Mouse (Mus musculus) forebrain, embryonic 13.5 days (tissue): ENCODE data around the gene Scgn. TPM values are rescaled to one million over a fixed set of nuclear protein-coding genes. Genes with fewer than 3 reads are reported as not detected.

Experiments
- ATAC-seq: fragments of 200-750 bp; cut with Nextera tagmentation; 2 replicates; pipeline ENCODE4 v1.8.0; 2017
- H3K27ac ChIP-seq: fragments of 300-500 bp; sonication (generic); 2 replicates; pipeline ENCODE4 v1.5.1; 2015; ENCODE audit warnings: inconsistent platforms, mild to moderate bottlenecking, moderate library complexity
- H3K27me3 ChIP-seq: fragments of 300-500 bp; sonication (generic); 2 replicates; pipeline ENCODE4 v1.6.1; 2015; ENCODE audit warnings: mild to moderate bottlenecking, inconsistent platforms
- H3K36me3 ChIP-seq: fragments of 300-500 bp; sonication (generic); 2 replicates; pipeline ENCODE4 v1.6.1; 2015; ENCODE audit warnings: mild to moderate bottlenecking, inconsistent platforms; ENCODE audit not compliant: poor library complexity, severe bottlenecking
- H3K4me1 ChIP-seq: fragments of 300-500 bp; sonication (generic); 2 replicates; pipeline ENCODE4 v1.6.1; 2015; ENCODE audit warnings: inconsistent platforms
- H3K4me2 ChIP-seq: fragments of 300-500 bp; sonication (generic); 2 replicates; pipeline ENCODE4 v1.6.1; 2015; ENCODE audit warnings: inconsistent platforms, mild to moderate bottlenecking, moderate library complexity
- H3K4me3 ChIP-seq: fragments of 300-500 bp; sonication (generic); 2 replicates; pipeline ENCODE4 v1.5.1; 2015; ENCODE audit warnings: mild to moderate bottlenecking, inconsistent platforms
- H3K9ac ChIP-seq: fragments of 300-500 bp; sonication (generic); 2 replicates; pipeline ENCODE4 v1.6.1; 2015; ENCODE audit warnings: mild to moderate bottlenecking, inconsistent platforms
- H3K9me3 ChIP-seq: fragments of 300-500 bp; sonication (generic); replicated peaks from 2 replicates; pipeline ENCODE4 v1.6.1; 2016; ENCODE audit warnings: inconsistent platforms
- WGBS: fragments of 180-500 bp; shearing (Covaris S2); methylation state at CpG from one replicate; pipeline ENCODE4 v1.1.7; 2015; 5-methylcytosine and 5-hydroxymethylcytosine counted together
- polyA plus RNA-seq: library from polyadenylated mRNA; unstranded; fragments of >200 nt; fragmentation: Nextera tagmentation; extraction: Ambion mirVana; gene quantifications from 2 replicates; pipeline ENCODE4 v1.2.1, GENCODE M21; 2015

Scgn gene
- polyA plus RNA-seq, 1 experiment from 2014 or later = 2.1 TPM

DNA sequence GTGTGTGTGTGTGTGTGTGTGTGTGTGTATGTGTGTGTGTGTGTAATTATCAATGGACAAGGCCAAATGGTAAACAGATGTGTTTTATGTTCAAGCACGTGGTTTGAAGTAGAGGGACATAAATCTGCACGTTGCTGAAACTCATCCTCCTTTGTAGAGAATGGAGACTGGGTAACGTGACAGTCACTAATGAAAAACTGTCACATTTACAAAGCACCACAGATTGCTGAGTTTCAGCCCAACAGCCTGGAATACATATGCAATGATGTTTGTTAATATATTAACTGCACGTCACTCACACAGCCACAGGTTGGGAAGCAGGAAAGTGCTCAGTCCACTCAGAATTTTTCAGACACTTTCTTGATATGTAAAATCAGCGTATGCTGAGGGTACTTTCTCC lies 563 bp downstream of the Scgn start:
- WGBS = 29% methylated on average over 5 of the region's 5 CpGs
- H3K9ac ChIP-seq = no peak overlapping the region

DNA sequence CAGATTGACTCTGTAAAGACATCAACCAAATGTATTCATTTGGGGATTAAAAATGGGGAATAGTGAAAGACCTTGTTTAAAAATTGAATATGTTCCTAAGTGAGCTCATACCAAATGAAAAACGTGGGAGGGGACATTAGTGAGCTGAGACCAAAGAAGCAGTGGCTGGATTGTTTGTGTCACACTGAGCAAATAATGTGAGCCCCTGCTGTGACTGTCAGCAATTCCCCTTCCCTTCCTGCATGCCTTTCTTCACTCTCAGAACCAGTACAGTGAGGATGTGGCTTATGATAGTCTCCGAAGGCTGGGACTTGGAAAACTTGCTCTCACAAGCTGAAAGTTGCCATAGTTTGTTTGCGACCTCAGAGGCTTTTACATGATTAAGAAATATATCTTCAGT lies 5.9 kb downstream of the Scgn start:
- Histone ChIP-seq H3K36me3 (no peaks in the 10 kb centered on the region), H3K4me3 (no peak overlapping the region), H3K27ac (no peak overlapping the region), H3K4me1 (0 out of 2 replicates have a peak, but pooled peaks cover 4% of the 10 kb centered on the region), H3K9ac (no peak overlapping the region), H3K9me3 (no peaks in the 10 kb centered on the region), H3K27me3 (0 out of 2 replicates have a peak, but pooled peaks cover 4% of the 10 kb centered on the region), H3K4me2 (no peak overlapping the region)
- ATAC-seq = no peak
- WGBS = 41% methylated on average over 3 of the region's 3 CpGs

More for the DNA sequence above, 563 bp downstream of the Scgn start:
- H3K27me3 ChIP-seq = peaks cover 38% of the 10 kb centered on the region
- no peaks in the 10 kb centered on the region for H3K9me3 ChIP-seq
- ATAC-seq = peak; percentile 57
- peak overlapping the region; percentile 59 for H3K4me2 ChIP-seq
- no peaks in the 10 kb centered on the region for H3K36me3 ChIP-seq
- peak overlapping the region; percentile 26 for H3K4me3 ChIP-seq
- peaks cover 18% of the 10 kb centered on the region for H3K4me1 ChIP-seq
- no peak overlapping the region for H3K27ac ChIP-seq

- Histone ChIP-seq H3K27me3 (no peaks in the 10 kb centered on the region), H3K9me3 (no peaks in the 10 kb centered on the region), H3K4me2 (no peak overlapping the region), H3K36me3 (no peaks in the 10 kb centered on the region), H3K9ac (no peak overlapping the region), H3K27ac (no peak overlapping the region), H3K4me1 (0 out of 2 replicates have a peak, but pooled peaks cover 3% of the 10 kb centered on the region), H3K4me3 (no peak overlapping the region)
- WGBS = 80% methylated on average over 5 of the region's 5 CpGs
- ATAC-seq = no peak
Observed at GRCm38 (mm10) chr13:23972271-23972670, 18.7 kb downstream of the Scgn start.

- H3K9me3 ChIP-seq = no peaks in the 10 kb centered on the region
- no peak overlapping the region for H3K27ac ChIP-seq
- H3K36me3 ChIP-seq = no peaks in the 10 kb centered on the region
- WGBS = 59% methylated on average over 2 of the region's 2 CpGs
- no peak overlapping the region for H3K9ac ChIP-seq
- ATAC-seq = no peak
- H3K27me3 ChIP-seq = no peaks in the 10 kb centered on the region
- no peak overlapping the region for H3K4me3 ChIP-seq
- no peak overlapping the region for H3K4me2 ChIP-seq
- H3K4me1 ChIP-seq = 0 out of 2 replicates have a peak, but pooled peaks cover 3% of the 10 kb centered on the region
Observed at GRCm38 (mm10) chr13:23971870-23972269, 19.1 kb downstream of the Scgn start.

DNA sequence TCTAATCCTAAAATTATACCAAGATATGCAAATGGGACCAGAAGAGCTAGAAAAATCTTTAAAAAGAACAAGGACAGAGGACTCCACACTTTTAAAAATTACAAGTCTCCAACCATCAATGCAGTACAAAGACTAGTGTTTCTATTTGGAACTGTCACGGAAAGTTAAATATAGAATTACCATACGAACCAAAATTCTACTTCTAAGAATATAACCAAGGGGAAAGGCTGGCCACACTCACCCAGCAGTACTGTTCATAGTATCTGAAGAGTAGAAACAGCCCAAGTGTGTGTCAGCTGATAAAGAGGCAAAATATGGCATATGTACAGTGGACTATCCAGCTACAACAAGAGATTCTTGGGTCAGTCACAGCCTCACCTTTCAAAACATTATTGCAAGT lies 26.1 kb downstream of the Scgn start:
- H3K9ac ChIP-seq = no peak overlapping the region
- H3K27ac ChIP-seq = no peak overlapping the region
- 0 out of 2 replicates have a peak, but pooled peaks cover under 1% of the 10 kb centered on the region for H3K4me1 ChIP-seq
- 90% methylated on average over 2 of the region's 2 CpGs for WGBS
- H3K27me3 ChIP-seq = no peaks in the 10 kb centered on the region
- ATAC-seq = no peak
- H3K4me3 ChIP-seq = no peak overlapping the region
- no peak overlapping the region for H3K4me2 ChIP-seq
- no peaks in the 10 kb centered on the region for H3K9me3 ChIP-seq
- H3K36me3 ChIP-seq = no peaks in the 10 kb centered on the region

DNA sequence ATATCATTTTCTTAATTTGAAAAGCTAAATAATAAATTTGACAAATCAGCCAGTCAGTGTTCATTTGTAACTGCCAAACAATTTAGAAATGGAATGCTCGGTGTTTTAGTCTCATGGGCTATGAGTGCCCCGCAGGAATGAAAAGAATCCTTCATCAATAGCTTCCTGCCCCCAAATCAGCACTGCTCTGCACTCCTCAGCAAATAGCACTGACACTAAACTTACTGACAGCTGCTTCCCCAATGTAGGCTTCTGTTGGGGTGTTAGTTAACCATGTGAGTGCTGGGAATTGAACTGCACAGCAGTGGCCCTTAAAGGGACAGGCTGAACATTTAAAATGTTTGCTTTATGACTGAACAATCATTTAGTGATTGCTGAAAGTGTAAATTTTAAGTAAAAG lies 31.2 kb downstream of the Scgn start:
- Histone ChIP-seq H3K36me3 (no peaks in the 10 kb centered on the region), H3K4me3 (no peak overlapping the region), H3K9me3 (no peaks in the 10 kb centered on the region), H3K9ac (no peak overlapping the region), H3K27me3 (no peaks in the 10 kb centered on the region), H3K4me2 (no peak overlapping the region), H3K27ac (no peak overlapping the region), H3K4me1 (peaks cover 9% of the 10 kb centered on the region; the same call in 1 of the 2 replicates)
- peak; percentile 63; the same call in 1 of the 2 replicates for ATAC-seq
- 31% methylated on average over 2 of the region's 2 CpGs for WGBS

DNA sequence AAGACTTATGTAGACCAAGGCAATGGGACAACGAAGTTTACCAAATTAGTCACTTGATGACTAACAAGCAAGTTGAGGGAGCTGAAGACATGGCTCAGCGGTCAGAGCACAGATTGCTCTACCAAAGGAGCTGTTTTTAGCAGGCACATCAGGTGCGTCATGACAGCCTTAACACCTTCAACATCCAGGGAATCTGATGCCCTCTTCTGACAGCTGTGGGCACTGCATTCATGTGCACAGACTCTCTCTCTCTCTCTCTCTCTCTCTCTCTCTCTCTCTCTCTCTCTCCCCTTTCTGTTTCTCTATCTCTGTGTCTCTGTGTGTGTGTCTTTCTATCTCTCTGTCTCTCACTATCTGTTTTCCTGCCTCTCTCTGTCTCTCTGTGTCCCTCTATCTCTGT lies 40.1 kb downstream of the Scgn start:
- no peak for ATAC-seq
- Histone ChIP-seq H3K9me3 (no peaks in the 10 kb centered on the region), H3K27ac (no peak overlapping the region), H3K4me2 (no peak overlapping the region), H3K27me3 (no peaks in the 10 kb centered on the region), H3K4me3 (no peak overlapping the region), H3K4me1 (peaks cover 13% of the 10 kb centered on the region), H3K36me3 (no peaks in the 10 kb centered on the region), H3K9ac (no peak overlapping the region)
- WGBS = 75% methylated on average over 3 of the region's 3 CpGs

DNA sequence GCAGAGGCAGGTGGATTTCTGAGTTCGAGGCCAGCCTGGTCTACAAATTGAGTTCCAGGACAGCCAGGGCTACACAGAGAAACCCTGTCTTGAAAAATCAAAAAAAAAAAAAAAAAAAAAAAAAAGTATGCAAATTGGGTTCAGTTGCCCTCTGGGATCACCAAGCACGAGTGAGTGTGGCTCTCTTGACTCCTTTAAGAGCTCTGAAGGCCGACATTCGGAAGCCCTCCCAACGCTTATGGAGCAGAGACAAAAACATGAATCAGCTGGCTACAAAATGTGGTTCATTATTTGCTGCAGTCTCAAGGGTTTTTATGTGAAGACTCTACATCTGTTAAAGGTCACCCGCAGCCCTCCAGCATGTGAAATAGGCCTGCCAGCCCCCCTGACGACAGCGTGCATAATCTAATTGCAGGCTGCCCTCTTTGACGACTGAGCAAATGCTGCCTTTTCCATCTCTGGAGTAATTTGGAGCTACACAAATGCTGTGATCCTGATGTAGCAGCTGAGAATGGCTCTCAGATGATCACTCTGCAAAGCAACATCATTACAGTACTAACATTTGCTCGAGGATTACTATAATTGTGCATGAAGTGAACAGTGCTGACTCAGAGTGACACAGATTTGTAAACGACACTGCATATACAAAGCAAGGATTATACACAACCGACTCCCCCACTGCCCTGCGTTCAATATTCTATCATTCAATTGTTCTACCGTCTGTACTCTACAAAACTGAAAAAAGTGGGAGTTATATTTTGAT lies 41.3 kb downstream of the Scgn start:
- no peaks in the 10 kb centered on the region for H3K27me3 ChIP-seq
- H3K36me3 ChIP-seq = no peaks in the 10 kb centered on the region
- H3K9me3 ChIP-seq = no peaks in the 10 kb centered on the region
- no peak overlapping the region for H3K4me3 ChIP-seq
- H3K27ac ChIP-seq = peak overlapping the region; percentile 59
- peak; percentile 85 for ATAC-seq
- H3K9ac ChIP-seq = no peak overlapping the region
- no peak overlapping the region for H3K4me2 ChIP-seq
- peaks cover 13% of the 10 kb centered on the region for H3K4me1 ChIP-seq
- WGBS = 32% methylated on average over 14 of the region's 14 CpGs

DNA sequence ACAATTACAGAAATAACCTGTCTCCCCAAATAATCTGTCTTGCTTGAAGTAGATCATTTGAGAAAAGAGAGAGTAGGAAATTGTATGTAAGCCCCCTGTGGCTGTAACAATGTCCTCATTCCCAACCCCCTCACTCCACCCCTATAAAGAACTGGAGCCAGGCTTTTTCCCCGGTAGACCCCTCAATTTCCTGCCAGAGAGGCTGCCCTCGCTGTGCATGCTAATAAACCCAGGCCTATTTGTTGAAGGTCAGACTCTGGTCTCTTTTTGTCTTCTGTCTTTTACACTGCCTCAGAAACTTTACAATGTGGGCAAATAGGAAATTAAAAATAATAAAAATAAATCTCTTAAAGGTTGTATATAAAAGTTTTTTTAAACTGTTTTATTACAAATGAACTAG lies 44.8 kb downstream of the Scgn start:
- no peaks in the 10 kb centered on the region for H3K27me3 ChIP-seq
- no peak for ATAC-seq
- H3K4me2 ChIP-seq = no peak overlapping the region
- H3K4me3 ChIP-seq = no peak overlapping the region
- peaks cover 13% of the 10 kb centered on the region for H3K4me1 ChIP-seq
- no peak overlapping the region for H3K27ac ChIP-seq
- no peaks in the 10 kb centered on the region for H3K36me3 ChIP-seq
- no peak overlapping the region for H3K9ac ChIP-seq
- 15% methylated on average over 2 of the region's 2 CpGs for WGBS
- no peaks in the 10 kb centered on the region for H3K9me3 ChIP-seq

DNA sequence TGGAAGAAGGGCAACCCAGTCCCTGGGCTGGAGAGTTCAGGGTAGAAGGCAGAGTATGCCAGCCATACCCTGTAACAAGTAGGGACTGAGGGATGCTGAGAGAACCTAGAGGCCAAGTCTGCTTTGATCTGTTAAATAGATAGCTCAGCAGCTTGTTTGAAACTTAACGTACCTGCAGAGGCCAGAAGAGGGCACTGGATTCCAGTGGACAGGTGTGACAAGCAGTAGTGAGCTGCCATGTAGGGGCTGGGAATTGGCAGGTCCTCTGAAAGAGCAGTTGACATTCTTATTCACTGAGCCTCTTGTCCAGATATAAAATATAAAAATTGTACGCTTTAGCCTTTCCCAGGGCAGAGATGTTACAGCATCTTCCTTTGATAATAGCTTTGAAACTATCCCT lies 48.2 kb downstream of the Scgn start:
- Histone ChIP-seq H3K27me3 (no peaks in the 10 kb centered on the region), H3K4me3 (no peak overlapping the region), H3K4me1 (peaks cover 7% of the 10 kb centered on the region; the same call in 1 of the 2 replicates), H3K27ac (no peak overlapping the region), H3K9me3 (no peaks in the 10 kb centered on the region), H3K9ac (no peak overlapping the region), H3K4me2 (no peak overlapping the region), H3K36me3 (no peaks in the 10 kb centered on the region)
- ATAC-seq = no peak
- 60% methylated on average over 2 of the region's 2 CpGs for WGBS

GRCm38 (mm10) chr13:23940291-23940690 lies 50.7 kb downstream of the Scgn start:
- Histone ChIP-seq H3K4me3 (no peak overlapping the region), H3K36me3 (no peaks in the 10 kb centered on the region), H3K9me3 (no peaks in the 10 kb centered on the region), H3K27me3 (no peaks in the 10 kb centered on the region), H3K4me1 (no peaks in the 10 kb centered on the region), H3K9ac (no peak overlapping the region), H3K27ac (no peak overlapping the region), H3K4me2 (no peak overlapping the region)
- WGBS = 47% methylated on average over 6 of the region's 6 CpGs
- no peak for ATAC-seq

- H3K27me3 ChIP-seq = no peaks in the 10 kb centered on the region
- H3K9me3 ChIP-seq = no peaks in the 10 kb centered on the region
- ATAC-seq = 0 out of 2 replicates have a peak, but pooled peaks have one; percentile 24
- H3K36me3 ChIP-seq = no peaks in the 10 kb centered on the region
- 81% methylated on average over 1 of the region's 1 CpGs for WGBS
- no peak overlapping the region for H3K4me2 ChIP-seq
- no peak overlapping the region for H3K9ac ChIP-seq
- H3K4me3 ChIP-seq = no peak overlapping the region
- H3K27ac ChIP-seq = no peak overlapping the region
- H3K4me1 ChIP-seq = no peaks in the 10 kb centered on the region
Observed at GRCm38 (mm10) chr13:23938699-23939098, 52.3 kb downstream of the Scgn start.

DNA sequence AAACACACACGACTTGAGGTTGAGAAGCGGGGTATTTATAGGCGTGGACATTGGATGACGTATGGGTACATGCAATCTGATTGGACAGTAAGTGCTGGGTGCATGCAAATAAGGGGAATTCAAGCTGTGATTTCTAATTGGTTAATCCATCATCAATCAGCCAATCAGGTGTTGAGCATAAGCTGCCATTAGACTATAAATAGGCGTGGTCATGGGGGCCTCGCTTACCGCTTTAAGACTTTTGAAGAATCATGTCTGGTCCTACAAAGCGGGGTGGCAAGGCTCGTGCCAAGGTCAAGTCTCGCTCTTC lies 56.8 kb downstream of the Scgn start, which contains the start of gene Hist1h2aa:
Gene Hist1h2aa, plus strand, starts transcription at position 252 of the 310 bp plus-strand sequence.
- Histone ChIP-seq H3K27ac (no peak within 1 kb of the TSS), H3K4me2 (no peak within 1 kb of the TSS), H3K4me3 (no peak within 1 kb of the TSS), H3K4me1 (no peaks in the 10 kb centered on the region), H3K36me3 (no peaks in the 10 kb centered on the region), H3K9ac (no peak within 1 kb of the TSS), H3K27me3 (no peaks in the 10 kb centered on the region), H3K9me3 (no peaks in the 10 kb centered on the region)
- 94% methylated on average over 10 of the region's 10 CpGs for WGBS
- ATAC-seq = no peak
